ENCODE assay signal across 18 mouse cellular contexts in the genomic region with DNA sequence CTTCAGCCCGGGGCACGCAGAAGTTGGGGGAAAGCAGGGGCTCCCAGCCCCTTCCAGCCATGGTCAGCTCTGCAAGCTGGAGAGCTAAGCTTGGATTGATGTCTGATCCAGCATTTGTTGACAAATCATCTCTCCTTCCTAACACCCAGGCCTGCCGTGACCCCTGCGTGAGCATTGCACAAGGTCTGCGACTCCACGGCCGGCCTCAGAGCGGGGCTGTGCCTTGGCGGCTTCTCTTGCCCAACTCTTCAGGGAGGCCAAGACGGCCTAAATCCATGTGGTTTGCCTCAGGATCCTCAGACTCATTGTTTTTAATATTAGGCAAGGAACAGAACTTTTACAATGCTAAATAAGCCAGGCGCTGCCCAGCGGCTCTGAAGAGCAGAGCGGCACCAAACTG. TPM values are rescaled to one million over a fixed set of nuclear protein-coding genes. Genes with fewer than 3 reads are reported as not detected.
DNase-seq lines count a peak whose midpoint lies in the region; ATAC-seq and TF ChIP-seq lines count a peak whose summit lies in the region.
"Had no signal": no experiment of that assay in that cellular context is flagged by ENCODE, and none has a peak within 500 bp of the region (broad histone marks: within the 10 kb centered on the region; RNA-seq: fewer than 3 reads in every experiment).

No protein-coding gene starts in this region.

- H3K9me3 ChIP-seq in heart, embryonic 12.5 days (replicated peaks), result no peaks in the 10 kb centered on the region
- H3K9me3 ChIP-seq in hindbrain, embryonic 14.5 days (ENCODE audit: control insufficient read depth, low read length), result no peaks in the 10 kb centered on the region
- H3K9me3 ChIP-seq: embryonic facial prominence, embryonic 12.5 days; heart, embryonic 13.5 days; lung, embryonic 15.5 days; midbrain, embryonic 10.5 days had no signal

- H3K79me2 ChIP-seq in heart, adult 2 months (replicated peaks; ENCODE audit: control insufficient read depth, insufficient read depth, low read length), result peaks cover 4% of the 10 kb centered on the region

- no peak for TF ChIP-seq EP300 in heart, adult 2 months (IDR thresholded peaks at IDR 0.05; ENCODE audit: insufficient read depth, low read depth, low read length)

- no peaks in the 10 kb centered on the region for H3K36me3 ChIP-seq in heart, adult 2 months (ENCODE audit: control insufficient read depth, insufficient read depth, low read length)
- H3K36me3 ChIP-seq in heart, embryonic 12.5 days, result no peaks in the 10 kb centered on the region
- no peaks in the 10 kb centered on the region for H3K36me3 ChIP-seq in hindbrain, embryonic 14.5 days (replicated peaks; ENCODE audit: control insufficient read depth, insufficient read depth)
- H3K36me3 ChIP-seq: embryonic facial prominence, embryonic 12.5 days; heart, embryonic 13.5 days; lung, embryonic 15.5 days; midbrain, embryonic 10.5 days had no signal

- no peak overlapping the region for H3K9ac ChIP-seq in heart, adult 2 months (ENCODE audit: low read depth, low read length)
- no peak overlapping the region for H3K9ac ChIP-seq in heart, embryonic 12.5 days
- no peak overlapping the region for H3K9ac ChIP-seq in hindbrain, embryonic 14.5 days
- H3K9ac ChIP-seq: embryonic facial prominence, embryonic 12.5 days; heart, embryonic 13.5 days; lung, embryonic 15.5 days had no signal

- intact Hi-C loops in heart, adult 2 months (cut with DNase I), result no loop called here

- TF ChIP-seq CTCF in heart, adult 2 months (IDR thresholded peaks at IDR 0.05), result 0 out of 2 replicates have a peak, but pooled peaks have one; percentile 3

- ATAC-seq in heart, embryonic 12.5 days (ENCODE audit: insufficient number of reproducible peaks, low FRiP score), result no peak
- no peak for ATAC-seq in hindbrain, embryonic 14.5 days (ENCODE audit: low FRiP score)
- ATAC-seq: forebrain, embryonic 16.5 days had no signal

- H3K27ac ChIP-seq in heart, adult 2 months, result no peak overlapping the region
- no peak overlapping the region for H3K27ac ChIP-seq in heart, embryonic 12.5 days (ENCODE audit: poor library complexity, severe bottlenecking)
- no peak overlapping the region for H3K27ac ChIP-seq in hindbrain, embryonic 14.5 days
- H3K27ac ChIP-seq: embryonic facial prominence, embryonic 12.5 days; heart, embryonic 13.5 days; lung, embryonic 15.5 days; midbrain, embryonic 10.5 days had no signal

- H3K4me2 ChIP-seq in heart, embryonic 12.5 days, result no peak overlapping the region
- H3K4me2 ChIP-seq in hindbrain, embryonic 14.5 days (replicated peaks), result no peak overlapping the region
- H3K4me2 ChIP-seq: embryonic facial prominence, embryonic 12.5 days; heart, embryonic 13.5 days; lung, embryonic 15.5 days had no signal

- peak in 1 of 2 experiments; percentile 68 for DNase-seq in heart, adult 2 months
- peak; percentile 79 for DNase-seq in adrenal gland, postnatal 10 days
- peak; percentile 62 to 70 for DNase-seq in lung, adult 18-20 months
- peak; percentile 61 to 89 for DNase-seq in lung, postnatal 4 days
- no peak for DNase-seq in hindbrain, embryonic 14.5 days (ENCODE audit: low spot score)
- no peak for DNase-seq in thymus, postnatal 10 days (ENCODE audit: low spot score in 2 of 2)
- DNase-seq: cerebellum, adult 8-10 months; heart, postnatal 4 days; kidney, adult 2 months; kidney, postnatal 14 days; liver had no signal

- WGBS in heart, adult 2 months, result 79% methylated on average over 13 of the region's 13 CpGs
- 83% methylated on average over 13 of the region's 13 CpGs for WGBS in heart, embryonic 12.5 days
- WGBS in hindbrain, embryonic 14.5 days, result 86% methylated on average over 13 of the region's 13 CpGs

- H3K27me3 ChIP-seq in heart, adult 2 months (ENCODE audit: control insufficient read depth, insufficient read depth, low read length), result no peaks in the 10 kb centered on the region
- H3K27me3 ChIP-seq in heart, embryonic 12.5 days (replicated peaks), result peaks cover 23% of the 10 kb centered on the region
- H3K27me3 ChIP-seq in hindbrain, embryonic 14.5 days (ENCODE audit: control insufficient read depth, insufficient read depth, low read length), result peaks cover 25% of the 10 kb centered on the region

- H3K4me1 ChIP-seq in heart, adult 2 months (ENCODE audit: control insufficient read depth, insufficient read depth, low read length), result peaks cover 33% of the 10 kb centered on the region
- peaks cover 40% of the 10 kb centered on the region for H3K4me1 ChIP-seq in heart, embryonic 12.5 days (replicated peaks)
- H3K4me1 ChIP-seq in hindbrain, embryonic 14.5 days (replicated peaks; ENCODE audit: control insufficient read depth, insufficient read depth, low read length), result peaks cover 15% of the 10 kb centered on the region

- H3K4me3 ChIP-seq in heart, adult 2 months, result no peak overlapping the region
- H3K4me3 ChIP-seq in heart, embryonic 12.5 days, result no peak overlapping the region
- no peak overlapping the region for H3K4me3 ChIP-seq in hindbrain, embryonic 14.5 days (replicated peaks; ENCODE audit: low read length)
- H3K4me3 ChIP-seq: embryonic facial prominence, embryonic 12.5 days; heart, embryonic 13.5 days; lung, embryonic 15.5 days; midbrain, embryonic 10.5 days had no signal

- TF ChIP-seq POLR2A in heart, adult 2 months (IDR thresholded peaks at IDR 0.05; ENCODE audit: insufficient read depth, low read depth, low read length), result no peak

RNA-seq across cellular contexts. Expression of gene Spsb1, which starts 3.6 kb away (rescaled TPM):
- 10 to 100 TPM; 28.3 to 35.3 TPM for total RNA-seq in heart, adult 2 months (2021)
- polyA plus RNA-seq in heart, adult 2 months (2012; rRNA removed), result 32.2 and 38.7 TPM in 2 replicates
- polyA plus RNA-seq in heart, embryonic 12.5 days (2016; fragmentation: Nextera tagmentation; extraction: Ambion mirVana), result 5.4 and 5.7 TPM in 2 replicates
- 10 to 100 TPM; 31.6 TPM for total RNA-seq in adrenal gland, postnatal 10 days (2021)
- polyA plus RNA-seq in hindbrain, embryonic 14.5 days (2014; fragmentation: Nextera tagmentation; extraction: Ambion mirVana), result 7.0 and 7.2 TPM in 2 replicates
- total RNA-seq: common myeloid progenitor, adult 5-6 weeks had no signal

RNA-seq across cellular contexts. Expression of gene H6pd, which starts 57.6 kb away (rescaled TPM):
- 10 to 100 TPM; 39.0 to 44.2 TPM for total RNA-seq in heart, adult 2 months (2021)
- polyA plus RNA-seq in heart, adult 2 months (2012; rRNA removed), result 27.4 and 29.5 TPM in 2 replicates
- 11.4 and 12.7 TPM in 2 replicates for polyA plus RNA-seq in heart, embryonic 12.5 days (2016; fragmentation: Nextera tagmentation; extraction: Ambion mirVana)
- total RNA-seq in adrenal gland, postnatal 10 days (2021), result 100 to 1,000 TPM; 102 to 133 TPM
- polyA plus RNA-seq in hindbrain, embryonic 14.5 days (2014; fragmentation: Nextera tagmentation; extraction: Ambion mirVana), result 3.1 and 3.2 TPM in 2 replicates

Comparison
In these comparisons a context has a peak if more than half of its experiments do, and no peak if none do; other contexts are left out.
1. DNase-seq: peak in adrenal gland, postnatal 10 days (single experiment), lung, adult 18-20 months (2 of 2) and lung, postnatal 4 days (2 of 2); none in hindbrain, embryonic 14.5 days (single experiment) and thymus, postnatal 10 days (0 of 2).